Mouse (Mus musculus) liver, embryonic 14.5 days (tissue): ENCODE measurements around the gene Atp2c2.

Experiments
- CTCF ChIP-seq: IDR thresholded peaks from 2 replicates; pipeline ENCODE4 v1.5.1; 2016; ENCODE audit warnings: antibody characterized with exemption, low read depth, control low read depth
- EP300 ChIP-seq: IDR thresholded peaks from 2 replicates; pipeline ENCODE4 v1.6.1; 2016; ENCODE audit warnings: antibody characterized with exemption, low read depth

DNA sequence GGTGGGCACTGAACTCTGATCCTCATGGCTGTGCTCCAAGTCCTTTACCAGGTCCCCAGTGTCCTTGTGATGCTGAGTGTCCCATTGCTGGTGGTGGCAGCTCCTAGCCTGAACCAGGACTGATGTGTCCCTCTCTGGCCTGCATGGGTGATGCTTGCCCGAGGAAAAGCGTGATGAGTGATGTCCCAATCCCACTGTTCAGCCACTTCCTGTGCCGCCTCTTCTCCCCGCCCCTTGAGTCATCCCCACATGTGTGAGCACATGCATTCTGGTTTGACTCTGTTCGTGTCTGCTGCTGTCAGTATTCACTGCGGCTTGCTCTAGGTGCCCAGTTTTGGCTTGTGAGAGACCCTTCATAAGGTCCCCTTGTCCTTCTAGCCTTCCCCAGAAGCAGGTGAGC is 12.4 kb downstream of the Atp2c2 start:
- TF ChIP-seq CTCF (no peak), EP300 (no peak)
